Mouse (Mus musculus): Measurements from ENCODE around the gene Elovl1.

Gene Elovl1

GRCm38 (mm10) chr4:118428531-118429214, 780 bp downstream of the Elovl1 start:
- DNase-seq (ENCODE audit: extremely low spot score, low read depth, low spot score): no peak

- no peak for DNase-seq (ENCODE audit: extremely low spot score, low read depth, low spot score)
Measured at GRCm38 (mm10) chr4:118429215-118429895, 1.5 kb downstream of the Elovl1 start.

GRCm38 (mm10) chr4:118432332-118432731, 4.4 kb downstream of the Elovl1 start:
- DNase-seq (ENCODE audit: extremely low spot score, low read depth, low spot score): no peak

- DNase-seq (ENCODE audit: extremely low spot score, low read depth, low spot score): peak; percentile 93
Measured at GRCm38 (mm10) chr4:118436820-118437603, 9.1 kb downstream of the Elovl1 start, which contains the start of gene Cdc20. Gene Cdc20, minus strand, starts transcription at chr4:118437352.

- DNase-seq (ENCODE audit: extremely low spot score, low read depth, low spot score): no peak
Measured at GRCm38 (mm10) chr4:118437829-118438253, 9.9 kb downstream of the Elovl1 start.

GRCm38 (mm10) chr4:118445088-118445487, 17.2 kb downstream of the Elovl1 start:
- DNase-seq (ENCODE audit: extremely low spot score, low read depth, low spot score): no peak

- DNase-seq (ENCODE audit: extremely low spot score, low read depth, low spot score): no peak
Measured at GRCm38 (mm10) chr4:118445781-118446414, 18.0 kb downstream of the Elovl1 start.

GRCm38 (mm10) chr4:118446415-118447153, 18.7 kb downstream of the Elovl1 start:
- no peak for DNase-seq (ENCODE audit: extremely low spot score, low read depth, low spot score)

GRCm38 (mm10) chr4:118457345-118457975, 29.6 kb downstream of the Elovl1 start, which contains the start of gene Mpl:
Gene Mpl, minus strand, starts transcription at chr4:118457513.
- no peak for DNase-seq (ENCODE audit: extremely low spot score, low read depth, low spot score)

GRCm38 (mm10) chr4:118464956-118465355, 37.1 kb downstream of the Elovl1 start:
- DNase-seq (ENCODE audit: extremely low spot score, low read depth, low spot score): no peak

- no peak for DNase-seq (ENCODE audit: extremely low spot score, low read depth, low spot score)
Measured at GRCm38 (mm10) chr4:118465697-118466163, 37.8 kb downstream of the Elovl1 start.

GRCm38 (mm10) chr4:118471281-118471680, 43.4 kb downstream of the Elovl1 start:
- DNase-seq (ENCODE audit: extremely low spot score, low read depth, low spot score): no peak

GRCm38 (mm10) chr4:118472687-118473086, 44.8 kb downstream of the Elovl1 start:
- no peak for DNase-seq (ENCODE audit: extremely low spot score, low read depth, low spot score)

- no peak for DNase-seq (ENCODE audit: extremely low spot score, low read depth, low spot score)
Measured at GRCm38 (mm10) chr4:118476773-118477530, 49.1 kb downstream of the Elovl1 start.

Measured in hindlimb bud, embryonic 11.5 days (tissue).